Mouse (Mus musculus) induced T-regulatory cell, adult 2 months (primary cell): Measurements from ENCODE around the gene Il18rap.
"Not testable (repeated sequence)": the region's sequence is repeated elsewhere in the genome, so short reads cannot be mapped to it uniquely, and the experiment has no call there.

Experiments used
- DNase-seq: peaks from one replicate; pipeline ENCODE4 v3.0.0-alpha.2; 2012; ENCODE audit warnings: low read depth

Il18rap gene

DNA sequence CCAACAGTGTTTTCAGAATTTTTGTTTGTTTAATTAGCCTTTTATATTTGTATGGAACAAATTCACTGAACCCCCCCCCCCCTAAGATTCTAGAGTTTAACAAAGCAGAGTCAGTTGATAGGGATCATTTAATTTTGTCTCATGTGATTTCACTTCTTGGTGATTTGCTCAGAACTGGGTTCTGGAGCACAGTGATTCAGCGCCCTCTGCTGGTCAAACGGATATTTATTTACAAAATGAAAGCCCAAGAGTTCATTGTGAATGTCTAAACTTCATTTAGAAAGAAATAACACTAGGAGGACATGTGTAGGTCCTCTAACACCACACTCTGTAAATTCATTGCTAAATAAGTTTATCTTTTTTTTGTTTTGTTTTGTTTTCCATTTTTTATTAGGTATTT, 29.5 kb downstream of the Il18rap start:
- peak; percentile 90 for DNase-seq

DNA sequence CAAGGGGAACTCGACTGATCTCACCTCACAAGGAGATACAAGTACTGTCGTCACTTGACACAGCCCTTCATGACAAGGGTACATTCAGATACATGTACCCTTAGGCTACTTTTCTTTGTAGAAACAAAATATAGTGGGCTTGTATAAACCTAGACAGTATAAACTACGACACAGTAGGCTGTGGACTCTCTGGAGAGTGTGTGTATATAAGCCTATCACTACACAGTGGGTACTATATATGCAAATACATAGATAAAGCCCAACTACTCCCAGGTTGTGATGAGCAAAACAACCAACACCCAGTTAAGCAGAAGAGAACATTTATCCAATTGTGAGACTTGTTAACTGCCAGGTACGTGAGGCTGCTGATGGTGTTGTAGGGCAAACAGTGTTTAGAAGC, 31.5 kb downstream of the Il18rap start:
- DNase-seq = no peak

DNA sequence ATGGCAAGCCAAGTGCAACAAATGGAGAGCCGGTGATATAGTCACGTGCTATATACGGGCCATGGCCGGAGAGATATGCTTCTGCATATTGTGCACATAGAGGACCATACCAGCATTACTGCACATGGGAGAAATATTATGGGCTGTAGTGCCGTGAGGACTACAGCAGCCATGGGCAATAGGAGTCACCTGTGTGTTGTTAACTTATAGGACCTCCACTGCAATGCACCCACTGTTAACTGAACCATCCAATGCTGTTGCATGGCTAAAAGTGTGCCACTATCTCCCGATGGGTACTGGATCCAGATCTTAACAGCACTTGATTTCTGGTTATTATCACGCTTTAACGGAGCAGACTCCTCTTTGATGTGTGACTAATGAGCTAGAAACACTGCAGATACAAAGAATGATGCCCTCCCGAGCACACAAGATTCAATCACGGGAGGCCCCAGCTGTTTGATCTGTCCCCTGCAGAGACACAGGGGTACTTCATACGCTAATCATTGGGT, 32.0 kb downstream of the Il18rap start:
- DNase-seq = no peak

GRCm38 (mm10) chr1:40547762-40548161, 32.6 kb downstream of the Il18rap start:
- no peak for DNase-seq

DNA sequence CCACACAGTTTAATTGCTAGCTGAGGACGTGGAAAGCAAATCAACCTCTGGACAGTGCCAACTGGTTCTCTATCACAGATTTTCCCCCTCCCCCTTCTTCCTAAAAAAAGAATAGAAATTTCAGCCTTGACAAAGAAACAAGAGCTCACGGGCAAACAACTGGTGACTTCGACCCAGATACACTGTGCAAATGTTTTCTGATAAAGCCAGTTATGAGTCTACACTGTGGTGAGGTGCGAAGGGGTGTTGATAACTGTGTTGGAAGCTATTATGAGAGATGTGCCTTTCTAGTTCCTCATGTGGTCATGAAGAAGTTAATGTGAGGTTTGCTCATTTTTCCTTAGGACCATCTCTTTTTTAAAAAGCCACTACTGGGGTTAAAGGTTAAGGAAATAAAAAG, 54.2 kb downstream of the Il18rap start:
- DNase-seq = no peak

- DNase-seq = peak; percentile 55
These were observed 64.6 kb downstream of the Il18rap start, which contains the start of gene Slc9a4 for GRCm38 (mm10) chr1:40579784-40580183. Gene Slc9a4 (plus strand): TSS chr1:40580081.

- DNase-seq = no peak
These were observed 65.1 kb downstream of the Il18rap start for GRCm38 (mm10) chr1:40580269-40580668.

DNA sequence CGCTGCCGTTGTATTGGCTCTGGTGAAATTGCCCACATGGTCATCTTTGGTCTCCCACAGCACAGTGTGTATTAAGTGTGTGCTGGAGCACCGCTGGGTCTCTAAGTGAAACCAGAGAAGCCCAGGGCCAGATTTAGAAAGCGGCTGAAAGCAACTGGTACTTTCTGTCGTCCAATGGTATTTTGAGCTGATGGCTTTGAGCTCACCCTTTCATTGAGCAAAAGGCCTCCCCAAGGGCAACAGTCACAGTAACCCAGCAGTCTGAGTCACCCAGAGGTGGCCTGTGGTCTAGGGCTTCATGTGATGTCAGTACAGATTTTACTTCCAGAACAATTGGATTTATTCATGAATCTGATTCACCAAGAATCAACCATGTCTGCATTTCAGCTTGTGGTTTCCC, 71.6 kb downstream of the Il18rap start:
- DNase-seq = no peak

- no peak for DNase-seq
These were observed 75.8 kb downstream of the Il18rap start for GRCm38 (mm10) chr1:40590931-40591330.

- no peak for DNase-seq
These were observed 82.7 kb downstream of the Il18rap start for GRCm38 (mm10) chr1:40597822-40598221.

- DNase-seq = not testable (repeated sequence)
These were observed 84.5 kb downstream of the Il18rap start for GRCm38 (mm10) chr1:40599661-40600060.

GRCm38 (mm10) chr1:40600394-40601327, 85.5 kb downstream of the Il18rap start:
- DNase-seq = no peak
